Mouse (Mus musculus) kidney, adult 8-10 months (tissue): ENCODE measurements around the gene Gm17689.

Experiments used
- DNase-seq, 2 experiments: peaks; one replicate each; pipeline ENCODE4 v3.0.0; 2022

Gm17689 gene

GRCm38 (mm10) chr9:36582535-36582934, at the start of gene Gm17689:
Gm17689 (minus strand) TSS chr9:36582635.
- no peak for DNase-seq

- DNase-seq, result no peak
Observed at GRCm38 (mm10) chr9:36541863-36542262, 40.6 kb downstream of the Gm17689 start, which contains the start of gene Gm5615. Gm5615 (minus strand) TSS chr9:36541963.
